ENCODE assay signal across 8 mouse cellular contexts in the genomic region with DNA sequence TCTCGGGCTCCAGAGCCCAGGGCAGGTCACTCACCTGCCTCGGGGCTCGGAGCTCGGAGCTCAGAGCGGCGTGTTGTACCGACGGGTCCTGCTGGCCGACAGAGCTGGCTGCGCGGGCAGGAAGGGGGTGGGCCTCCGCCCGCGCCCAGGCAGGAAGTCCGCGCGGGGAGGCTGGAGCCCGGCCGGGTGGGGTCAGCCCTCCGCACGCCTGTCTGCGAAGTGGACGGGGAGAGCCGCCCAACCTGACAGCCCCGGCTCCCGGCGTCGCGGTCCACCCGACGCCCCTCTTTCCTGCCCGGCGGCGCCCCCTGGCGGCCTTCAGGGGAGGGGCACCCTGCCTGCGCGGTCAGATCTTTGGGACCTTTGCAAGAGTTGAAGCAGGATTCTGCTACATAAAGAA. TPM values are rescaled to one million over a fixed set of nuclear protein-coding genes. Genes with fewer than 3 reads are reported as not detected.
DNase-seq lines count a peak whose midpoint lies in the region.

No protein-coding gene starts in this region.

- DNase-seq in CD4-positive, CD25-positive, alpha-beta regulatory T cell, adult 2 months (ENCODE audit: low read depth, low spot score): peak; percentile 88
- DNase-seq in adrenal gland, adult (ENCODE audit: inconsistent age in 2 of 2, low spot score in 1 of 2): peak; percentile 86 to 93
- DNase-seq in forebrain, embryonic 10.5 days (ENCODE audit: extremely low spot score, low spot score): peak; percentile 74
- DNase-seq in heart, postnatal 10 days: peak; percentile 90 to 92
- DNase-seq in kidney, postnatal 36 days: peak; percentile 90
- DNase-seq in lung, postnatal 14 days: peak; percentile 90
- peak; percentile 84 for DNase-seq in ovary, postnatal 36 days (ENCODE audit: low spot score)
- DNase-seq in thymus, postnatal 4 days: peak; percentile 90

- intact Hi-C loops in heart, postnatal 10 days (cut with DNase I): loop anchor here (1.0 to 2.0 kb wide), 3 partner anchors 13 to 260 kb away; no protein-coding TSS in a partner anchor

- H3K27me3 ChIP-seq in forebrain, embryonic 10.5 days (ENCODE audit: poor library complexity, severe bottlenecking): peaks cover 85% of the 10 kb centered on the region

- peak overlapping the region; percentile 64; the same call in 1 of the 2 replicates for H3K27ac ChIP-seq in forebrain, embryonic 10.5 days

- no peaks in the 10 kb centered on the region for H3K36me3 ChIP-seq in forebrain, embryonic 10.5 days (replicated peaks)

- peaks cover 48% of the 10 kb centered on the region for H3K4me1 ChIP-seq in forebrain, embryonic 10.5 days

- peak overlapping the region; percentile 49 for H3K4me3 ChIP-seq in forebrain, embryonic 10.5 days

- 3% methylated on average over 37 of the region's 37 CpGs for WGBS in forebrain, embryonic 10.5 days

- no peaks in the 10 kb centered on the region for H3K9me3 ChIP-seq in forebrain, embryonic 10.5 days

RNA-seq across cellular contexts. Expression of a gene that starts 20.4 kb away (rescaled TPM):
- polyA plus RNA-seq in forebrain, embryonic 10.5 days (2016; fragmentation: Nextera tagmentation; extraction: Ambion mirVana): 0.31 and 0.32 TPM in 2 replicates
- total RNA-seq in heart, postnatal 10 days (2021): under 1 TPM; 0.29 to 0.50 TPM

RNA-seq across cellular contexts. Expression of a gene that starts 26.1 kb away (rescaled TPM):
- 0.38 and 0.46 TPM in 2 replicates for polyA plus RNA-seq in forebrain, embryonic 10.5 days (2016; fragmentation: Nextera tagmentation; extraction: Ambion mirVana)
- under 1 TPM; 0.15 to 0.29 TPM for total RNA-seq in heart, postnatal 10 days (2021)

RNA-seq across cellular contexts. Expression of a gene that starts 27.9 kb away (rescaled TPM):
- polyA plus RNA-seq in forebrain, embryonic 10.5 days (2016; fragmentation: Nextera tagmentation; extraction: Ambion mirVana): 0.06 and 0.14 TPM in 2 replicates
- total RNA-seq in heart, postnatal 10 days (2021): under 1 TPM; 0.20 to 0.55 TPM

RNA-seq across cellular contexts. Expression of a gene that starts 55.3 kb away (rescaled TPM):
- polyA plus RNA-seq in forebrain, embryonic 10.5 days (2016; fragmentation: Nextera tagmentation; extraction: Ambion mirVana): 10.7 and 11.2 TPM in 2 replicates
- total RNA-seq in heart, postnatal 10 days (2021): 10 to 100 TPM; 29.5 to 30.7 TPM

Comparison
In these comparisons a context has a peak if more than half of its experiments do, and no peak if none do; other contexts are left out.
1. Peak in every context shown above with its lines: DNase-seq, H3K4me3 ChIP-seq and H3K27ac ChIP-seq.